Mouse (Mus musculus) lung, adult 2 months (tissue): ENCODE data around the gene Eml3. TPM values are rescaled to one million over a fixed set of nuclear protein-coding genes. Genes with fewer than 3 reads are reported as not detected.
A peak's percentile ranks its signal among the peaks of the same experiment; 100 is the strongest.

ENCODE experiments used
- DNase-seq: peaks from one replicate; pipeline ENCODE4 v3.0.0; 2022
- H3K4me1 ChIP-seq: fragments of 200-500 bp; 2 replicates; pipeline ENCODE4 v1.6.1; 2011; ENCODE audit warnings: low read length; ENCODE audit not compliant: control insufficient read depth, insufficient read depth
- H3K4me3 ChIP-seq: fragments of 200-500 bp; replicated peaks from 2 replicates; pipeline ENCODE3; 2011; ENCODE audit warnings: low read depth, mild to moderate bottlenecking, control low read depth, low read length; ENCODE audit errors: extremely low read depth
- CTCF ChIP-seq: fragments of 200-500 bp; IDR thresholded peaks from 2 replicates; pipeline ENCODE4 v1.5.1; 2011; ENCODE audit warnings: mild to moderate bottlenecking, low read length, control low read depth; ENCODE audit not compliant: insufficient read depth
- POLR2A ChIP-seq: fragments of 200-500 bp; IDR thresholded peaks from 2 replicates; pipeline ENCODE4 v1.6.1; 2011; ENCODE audit warnings: low read depth, mild to moderate bottlenecking, control low read depth, low read length, borderline replicate concordance; ENCODE audit errors: extremely low read depth
- WGBS: fragments of 180-500 bp; shearing (Covaris S2); methylation state at CpG from one replicate; pipeline ENCODE4 v1.1.7; 2018; 5-methylcytosine and 5-hydroxymethylcytosine counted together
- polyA plus RNA-seq: library from polyadenylated mRNA; depleted of rRNA; stranded (reverse); fragments of >200 nt; gene quantifications from 2 replicates; pipeline ENCODE4 v1.2.3, GENCODE M21; 2012

Gene Eml3
- polyA plus RNA-seq, 1 experiment = 65.5 TPM

GRCm38 (mm10) chr19:8982303-8983149 is 53.2 kb downstream of the Eml3 start:
- 44% methylated on average over 5 of the region's 5 CpGs for WGBS
- TF ChIP-seq POLR2A = no peak
- TF ChIP-seq CTCF = no peak
- peaks cover 34% of the 10 kb centered on the region for H3K4me1 ChIP-seq

GRCm38 (mm10) chr19:8983150-8983650 is 53.8 kb downstream of the Eml3 start:
- Histone ChIP-seq H3K4me1 (peaks cover 34% of the 10 kb centered on the region), H3K4me3 (no peak overlapping the region)
- 11% methylated on average over 4 of the region's 4 CpGs for WGBS
- TF ChIP-seq POLR2A = no peak
- no peak for TF ChIP-seq CTCF
- DNase-seq = peak; percentile 55

More at GRCm38 (mm10) chr19:8982303-8983149, 53.2 kb downstream of the Eml3 start:
- DNase-seq = no peak
- no peak overlapping the region for H3K4me3 ChIP-seq

- peak; percentile 62 for DNase-seq
- H3K4me1 ChIP-seq = peaks cover 38% of the 10 kb centered on the region
- TF ChIP-seq CTCF (no peak), POLR2A (no peak)
- no peak overlapping the region for H3K4me3 ChIP-seq
- 12% methylated on average over 7 of the region's 7 CpGs for WGBS
Measured at GRCm38 (mm10) chr19:8984255-8984868, 55.0 kb downstream of the Eml3 start.

- TF ChIP-seq CTCF (no peak), POLR2A (no peak)
- 44% methylated on average over 5 of the region's 5 CpGs for WGBS
- Histone ChIP-seq H3K4me3 (no peak overlapping the region), H3K4me1 (peaks cover 37% of the 10 kb centered on the region)
- DNase-seq = no peak
Measured at GRCm38 (mm10) chr19:8985891-8986290, 56.5 kb downstream of the Eml3 start.

- H3K4me1 ChIP-seq = peaks cover 29% of the 10 kb centered on the region
- WGBS = 79% methylated on average over 2 of the region's 2 CpGs
- no peak for DNase-seq
- H3K4me3 ChIP-seq = no peak overlapping the region
- no peak for TF ChIP-seq POLR2A
- no peak for TF ChIP-seq CTCF
Measured at GRCm38 (mm10) chr19:8987816-8988215, 58.5 kb downstream of the Eml3 start.

GRCm38 (mm10) chr19:8988346-8989065 is 59.2 kb downstream of the Eml3 start:
- H3K4me1 ChIP-seq = peaks cover 27% of the 10 kb centered on the region

GRCm38 (mm10) chr19:8989066-8989566 is 59.8 kb downstream of the Eml3 start, which contains the start of gene Ahnak:
Ahnak (plus strand) TSS chr19:8989284.
- Histone ChIP-seq H3K4me1 (peaks cover 22% of the 10 kb centered on the region), H3K4me3 (peak within 1 kb of the TSS; percentile 76)
- TF ChIP-seq CTCF (no peak), POLR2A (peak; percentile 85)
- peak; percentile 88 for DNase-seq
- 1% methylated on average over 42 of the region's 42 CpGs for WGBS

More at GRCm38 (mm10) chr19:8988346-8989065, 59.2 kb downstream of the Eml3 start:
- TF ChIP-seq CTCF (no peak), POLR2A (no peak)
- no peak for DNase-seq
- peak overlapping the region; percentile 76 for H3K4me3 ChIP-seq
- WGBS = 38% methylated on average over 15 of the region's 15 CpGs

- TF ChIP-seq CTCF (no peak), POLR2A (peak; percentile 50; the same call in 1 of the 2 replicates)
- peak; percentile 89 for DNase-seq
- Histone ChIP-seq H3K4me1 (peaks cover 23% of the 10 kb centered on the region), H3K4me3 (peak overlapping the region; percentile 76)
- WGBS = under 1% methylated on average over 52 of the region's 53 CpGs
Measured at GRCm38 (mm10) chr19:8989567-8990431, 60.4 kb downstream of the Eml3 start.
